16 mouse cellular contexts compared by ENCODE assay signal in the genomic region with DNA sequence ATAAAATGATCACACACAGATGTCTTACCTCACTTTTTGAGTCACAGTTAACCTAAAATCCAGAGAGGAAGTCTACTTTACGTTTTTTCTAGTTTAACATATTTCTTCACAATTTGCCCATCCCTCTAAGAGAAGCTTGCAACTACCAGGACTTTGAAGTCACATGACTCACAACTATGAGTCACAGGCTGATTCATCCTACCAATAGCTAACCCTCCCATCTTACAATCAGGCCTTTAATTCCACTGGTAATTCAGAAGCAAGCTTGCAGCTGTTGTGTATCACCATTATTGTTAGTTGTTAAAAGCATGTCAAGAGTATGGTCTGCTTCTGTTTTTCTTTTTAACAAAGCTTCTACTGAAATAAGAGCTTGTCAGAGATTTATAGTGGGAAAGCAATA. TPM values are rescaled to one million over a fixed set of nuclear protein-coding genes. Genes with fewer than 3 reads are reported as not detected.
DNase-seq lines count a peak whose midpoint lies in the region; ATAC-seq and TF ChIP-seq lines count a peak whose summit lies in the region.
"Had no signal": no experiment of that assay in that cellular context is flagged by ENCODE, and none has a peak within 500 bp of the region (broad histone marks: within the 10 kb centered on the region; RNA-seq: fewer than 3 reads in every experiment).

No protein-coding gene starts in this region.

- WGBS in heart, embryonic 12.5 days: 40% methylated on average over 1 of the region's 1 CpGs
- 79% methylated on average over 1 of the region's 1 CpGs for WGBS in midbrain, embryonic 13.5 days

- H3K4me1 ChIP-seq in heart, embryonic 12.5 days (replicated peaks): no peaks in the 10 kb centered on the region
- H3K4me1 ChIP-seq in CH12.LX (ENCODE audit: control insufficient read depth in 1 of 2, insufficient read depth in 2 of 2): peaks cover 0 to 12% of the 10 kb centered on the region in 2 experiments; a peak in 2 of 4 replicates
- H3K4me1 ChIP-seq in midbrain, embryonic 13.5 days (replicated peaks): peaks cover 17% of the 10 kb centered on the region
- H3K4me1 ChIP-seq: limb, embryonic 10.5 days; liver, embryonic 15.5 days had no signal

- no peaks in the 10 kb centered on the region for H3K27me3 ChIP-seq in heart, embryonic 12.5 days (replicated peaks)
- H3K27me3 ChIP-seq in CH12.LX (replicated peaks): no peaks in the 10 kb centered on the region
- no peaks in the 10 kb centered on the region for H3K27me3 ChIP-seq in midbrain, embryonic 13.5 days
- H3K27me3 ChIP-seq: forebrain, embryonic 12.5 days; liver, embryonic 15.5 days had no signal

- H3K27ac ChIP-seq in heart, embryonic 12.5 days (ENCODE audit: poor library complexity, severe bottlenecking): no peak overlapping the region
- no peak overlapping the region for H3K27ac ChIP-seq in CH12.LX (ENCODE audit: insufficient read depth, low read depth)
- H3K27ac ChIP-seq in midbrain, embryonic 13.5 days: no peak overlapping the region
- H3K27ac ChIP-seq in gastrocnemius, adult 2 months: no peak overlapping the region
- H3K27ac ChIP-seq: forebrain, embryonic 12.5 days; limb, embryonic 10.5 days; liver, embryonic 15.5 days had no signal

- no peak overlapping the region for H3K4me3 ChIP-seq in heart, embryonic 12.5 days
- H3K4me3 ChIP-seq in CH12.LX (replicated peaks in 1 of 3; ENCODE audit: low read depth in 2 of 3, low read length in 2 of 3, poor library complexity in 1 of 3): no peak overlapping the region
- H3K4me3 ChIP-seq in midbrain, embryonic 13.5 days (replicated peaks): no peak overlapping the region
- no peak overlapping the region for H3K4me3 ChIP-seq in gastrocnemius, adult 2 months
- H3K4me3 ChIP-seq: forebrain, embryonic 12.5 days; limb, embryonic 10.5 days; liver, embryonic 15.5 days had no signal

- peak; percentile 22 to 31 for DNase-seq in heart, postnatal 10 days
- DNase-seq in 416B (ENCODE audit: low read depth): peak; percentile 96
- no peak for DNase-seq in CH12.LX (ENCODE audit: extremely low read depth)
- peak; percentile 65 for DNase-seq in induced T-regulatory cell, adult 2 months (ENCODE audit: low read depth)
- no peak for DNase-seq in gastrocnemius, adult 2 months
- no peak for DNase-seq in layer of hippocampus, adult 11-12 months (ENCODE audit: low spot score)
- DNase-seq: cerebellum, adult 9-11 months; gastrocnemius, postnatal 36 days; kidney, adult 9 months had no signal

- no peak overlapping the region for H3K4me2 ChIP-seq in heart, embryonic 12.5 days
- no peak overlapping the region for H3K4me2 ChIP-seq in CH12.LX (ENCODE audit: insufficient read depth, low read depth, poor library complexity, severe bottlenecking)
- H3K4me2 ChIP-seq in midbrain, embryonic 13.5 days (replicated peaks): no peak overlapping the region
- H3K4me2 ChIP-seq: forebrain, embryonic 12.5 days; liver, embryonic 15.5 days had no signal

- intact Hi-C loops in heart, postnatal 10 days (cut with DNase I): no loop called here
- intact Hi-C loops in gastrocnemius, adult 2 months (cut with DNase I): no loop called here

- H3K9me3 ChIP-seq in heart, embryonic 12.5 days (replicated peaks): no peaks in the 10 kb centered on the region
- no peaks in the 10 kb centered on the region for H3K9me3 ChIP-seq in CH12.LX (replicated peaks; ENCODE audit: low read length)
- H3K9me3 ChIP-seq in midbrain, embryonic 13.5 days: no peaks in the 10 kb centered on the region
- H3K9me3 ChIP-seq: forebrain, embryonic 12.5 days; G1E; limb, embryonic 10.5 days; liver, embryonic 15.5 days had no signal

- no peak for TF ChIP-seq RAD21 in CH12.LX (IDR thresholded peaks at IDR 0.05; ENCODE audit: low read depth, low read length)

- in situ Hi-C loops in CH12.LX (cut with MboI; ENCODE audit: low pct_ligation_motif_present, low pct_unique_long_range_greater_than_20kb, low sequenced_read_pairs): no loop called here

- no peaks in the 10 kb centered on the region for H3K79me2 ChIP-seq in CH12.LX (replicated peaks; ENCODE audit: control insufficient read depth, extremely low read depth, insufficient read depth, poor library complexity, severe bottlenecking)

- H3K9ac ChIP-seq in heart, embryonic 12.5 days: no peak overlapping the region
- H3K9ac ChIP-seq in CH12.LX (ENCODE audit: insufficient read depth, low read depth): no peak overlapping the region
- no peak overlapping the region for H3K9ac ChIP-seq in midbrain, embryonic 13.5 days (replicated peaks)
- H3K9ac ChIP-seq: forebrain, embryonic 12.5 days; liver, embryonic 15.5 days had no signal

- no peak for ATAC-seq in heart, embryonic 12.5 days (ENCODE audit: insufficient number of reproducible peaks, low FRiP score)
- no peak for ATAC-seq in midbrain, embryonic 13.5 days

- TF ChIP-seq POLR2A in CH12.LX (IDR thresholded peaks at IDR 0.05; ENCODE audit: low read depth, low read length): no peak

- no peaks in the 10 kb centered on the region for H3K36me3 ChIP-seq in heart, embryonic 12.5 days
- no peaks in the 10 kb centered on the region for H3K36me3 ChIP-seq in CH12.LX (replicated peaks in 1 of 2; ENCODE audit: control insufficient read depth in 1 of 2, insufficient read depth in 1 of 2, low read length in 1 of 2)
- H3K36me3 ChIP-seq in midbrain, embryonic 13.5 days: no peaks in the 10 kb centered on the region
- H3K36me3 ChIP-seq: forebrain, embryonic 12.5 days; G1E; limb, embryonic 10.5 days; liver, embryonic 15.5 days had no signal

- dilution Hi-C loops in CH12.LX (cut with MboI; ENCODE audit: extremely low pct_ligation_motif_present, extremely low pct_unique_long_range_greater_than_20kb, low sequenced_read_pairs): no loop called here

- TF ChIP-seq CTCF in CH12.LX (conservative IDR thresholded peaks at IDR 0.05 in 1 of 2, IDR thresholded peaks at IDR 0.05 in 1 of 2; ENCODE audit: low read depth in 2 of 2, low read length in 2 of 2): no peak
- no peak for TF ChIP-seq CTCF in gastrocnemius, adult 2 months (IDR thresholded peaks at IDR 0.05)

- TF ChIP-seq EP300 in CH12.LX (IDR thresholded peaks at IDR 0.05; ENCODE audit: low read length): no peak

TF ChIP-seq in CH12.LX, 34 proteins besides CTCF, POLR2A, EP300 and RAD21:
- TF ChIP-seq ZC3H11A (IDR thresholded peaks at IDR 0.05; ENCODE audit: low read depth, low read length) (no peak), USF1 (IDR thresholded peaks at IDR 0.05; ENCODE audit: low read depth, low read length) (peak; percentile 35), KAT2A (IDR thresholded peaks at IDR 0.05; ENCODE audit: insufficient replicate concordance, low read length) (no peak), NELFE (IDR thresholded peaks at IDR 0.05; ENCODE audit: low read depth, low read length) (no peak), BHLHE40 (IDR thresholded peaks at IDR 0.05; ENCODE audit: low read depth, low read length) (peak; percentile 52; the same call in 1 of the 2 replicates), POLR2AphosphoS2 (IDR thresholded peaks at IDR 0.05; ENCODE audit: low read depth, low read length) (no peak), HCFC1 (IDR thresholded peaks at IDR 0.05; ENCODE audit: low read depth, low read length) (no peak), CHD2 (IDR thresholded peaks at IDR 0.05; ENCODE audit: low read length) (no peak), MAX (IDR thresholded peaks at IDR 0.05; ENCODE audit: low read length) (no peak), JUND (conservative IDR thresholded peaks at IDR 0.05; ENCODE audit: low read depth, low read length) (0 out of 2 replicates have a peak, but pooled peaks have one; percentile 29), ZKSCAN1 (IDR thresholded peaks at IDR 0.05; ENCODE audit: borderline replicate concordance, low read depth, low read length) (no peak), MAZ (IDR thresholded peaks at IDR 0.05; ENCODE audit: low read depth, low read length) (no peak), JUN (IDR thresholded peaks at IDR 0.05; ENCODE audit: insufficient read depth, low read depth, low read length) (0 out of 2 replicates have a peak, but pooled peaks have one; percentile 12), USF2 (conservative IDR thresholded peaks at IDR 0.05; ENCODE audit: low read depth, low read length) (peak; percentile 32)

RNA-seq across cellular contexts. Expression of a gene that starts 26.8 kb away (rescaled TPM):
- total RNA-seq in heart, postnatal 10 days (2021): under 1 TPM; 0.36 to 0.45 TPM
- polyA plus RNA-seq in heart, embryonic 12.5 days (2016; fragmentation: Nextera tagmentation; extraction: Ambion mirVana): 1.9 and 2.1 TPM in 2 replicates
- 0.84 and 0.85 TPM in 2 replicates for total RNA-seq in CH12.LX (2012; rRNA removed)
- not detected in 2 replicates for total RNA-seq in CH12.LX (2014; rRNA removed)
- polyA plus RNA-seq in CH12.LX (2012; ENCODE audit: insufficient read length, low read depth): not detected in 2 replicates
- 10.1 and 12.5 TPM in 2 replicates for polyA plus RNA-seq in midbrain, embryonic 13.5 days (2015; fragmentation: Nextera tagmentation; extraction: Ambion mirVana)
- total RNA-seq in gastrocnemius, adult 2 months (2021): not detected
- total RNA-seq: G1E had no signal
- polyA plus RNA-seq: G1E had no signal

RNA-seq across cellular contexts. Expression of a gene that starts 38.2 kb away (rescaled TPM):
- under 1 TPM; 0.65 to 0.67 TPM for total RNA-seq in heart, postnatal 10 days (2021)
- polyA plus RNA-seq in heart, embryonic 12.5 days (2016; fragmentation: Nextera tagmentation; extraction: Ambion mirVana): 0.03 TPM in 1 of 2 replicates, not detected in the other
- total RNA-seq in CH12.LX (2012; rRNA removed) (not detected in 2 replicates), CH12.LX (2014; rRNA removed) (not detected in 2 replicates)
- polyA plus RNA-seq in CH12.LX (2012; ENCODE audit: insufficient read length, low read depth): not detected in 2 replicates
- 1.1 and 1.2 TPM in 2 replicates for polyA plus RNA-seq in midbrain, embryonic 13.5 days (2015; fragmentation: Nextera tagmentation; extraction: Ambion mirVana)
- total RNA-seq in gastrocnemius, adult 2 months (2021): 1 to 10 TPM in 1 of 2 experiments, under 1 TPM in 1; 0.73 to 1.2 TPM
- total RNA-seq: megakaryocyte-erythroid progenitor cell, adult 5-6 weeks had no signal
- polyA plus RNA-seq: G1E had no signal

Comparison
In these comparisons a context has a peak if more than half of its experiments do, and no peak if none do; other contexts are left out.
1. DNase-seq: peak in heart, postnatal 10 days (2 of 2), 416B (single experiment) and induced T-regulatory cell, adult 2 months (single experiment); none in CH12.LX (single experiment), gastrocnemius, adult 2 months (single experiment) and layer of hippocampus, adult 11-12 months (single experiment).